Mouse (Mus musculus) monocyte, adult 2 months (primary cell): Measurements from ENCODE around the gene Cngb1.

Source experiments
- DNase-seq, 2 experiments: peaks; one replicate each; pipeline ENCODE4 v3.0.0; 2022; ENCODE audit warnings: low spot score in 2 of 2, low read depth in 1 of 2

Cngb1 gene

DNA sequence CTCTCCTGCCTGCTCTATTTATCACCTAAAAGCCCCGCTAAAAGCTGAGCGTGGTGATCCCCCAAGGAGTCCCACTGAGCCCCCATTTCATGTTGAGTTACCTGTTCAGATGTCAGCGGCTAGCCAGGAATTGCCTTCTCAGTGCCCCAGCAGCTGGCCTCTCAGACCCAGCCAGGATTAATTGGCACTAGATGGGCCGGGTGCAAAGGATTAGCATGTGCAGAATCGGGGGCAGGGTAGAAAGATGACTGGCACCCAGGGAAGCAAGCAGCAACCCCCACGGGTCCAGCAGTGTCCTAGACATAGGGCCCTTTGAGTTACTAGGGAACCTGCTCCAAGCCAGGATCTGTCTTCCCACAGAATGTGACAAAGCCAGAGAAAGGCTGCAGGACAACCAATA lies at the start of gene Cngb1:
TSS of gene Cngb1 (minus strand) at position 155 of the 400 bp plus-strand sequence.
- DNase-seq = no peak

DNA sequence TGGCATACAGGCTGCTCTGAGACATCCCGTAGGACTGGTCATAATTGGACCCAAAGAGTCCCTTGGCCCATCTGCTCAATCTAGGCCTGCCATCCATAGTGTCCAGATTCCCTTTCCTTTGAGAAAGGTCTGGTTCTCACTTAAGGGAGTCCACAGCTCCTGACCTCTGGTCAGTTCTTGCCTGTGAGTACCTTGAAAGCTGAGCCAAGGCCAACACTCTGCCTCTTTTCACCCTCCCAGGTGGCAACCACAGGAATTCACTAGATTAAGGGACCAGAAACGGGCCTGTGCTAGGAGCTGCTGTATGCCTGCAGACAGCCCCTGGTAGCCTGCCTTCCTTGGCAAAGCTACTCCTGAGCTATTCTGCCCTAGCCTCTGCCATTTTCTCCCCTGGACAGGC lies 48.2 kb upstream of the Cngb1 start:
- DNase-seq = no peak

DNA sequence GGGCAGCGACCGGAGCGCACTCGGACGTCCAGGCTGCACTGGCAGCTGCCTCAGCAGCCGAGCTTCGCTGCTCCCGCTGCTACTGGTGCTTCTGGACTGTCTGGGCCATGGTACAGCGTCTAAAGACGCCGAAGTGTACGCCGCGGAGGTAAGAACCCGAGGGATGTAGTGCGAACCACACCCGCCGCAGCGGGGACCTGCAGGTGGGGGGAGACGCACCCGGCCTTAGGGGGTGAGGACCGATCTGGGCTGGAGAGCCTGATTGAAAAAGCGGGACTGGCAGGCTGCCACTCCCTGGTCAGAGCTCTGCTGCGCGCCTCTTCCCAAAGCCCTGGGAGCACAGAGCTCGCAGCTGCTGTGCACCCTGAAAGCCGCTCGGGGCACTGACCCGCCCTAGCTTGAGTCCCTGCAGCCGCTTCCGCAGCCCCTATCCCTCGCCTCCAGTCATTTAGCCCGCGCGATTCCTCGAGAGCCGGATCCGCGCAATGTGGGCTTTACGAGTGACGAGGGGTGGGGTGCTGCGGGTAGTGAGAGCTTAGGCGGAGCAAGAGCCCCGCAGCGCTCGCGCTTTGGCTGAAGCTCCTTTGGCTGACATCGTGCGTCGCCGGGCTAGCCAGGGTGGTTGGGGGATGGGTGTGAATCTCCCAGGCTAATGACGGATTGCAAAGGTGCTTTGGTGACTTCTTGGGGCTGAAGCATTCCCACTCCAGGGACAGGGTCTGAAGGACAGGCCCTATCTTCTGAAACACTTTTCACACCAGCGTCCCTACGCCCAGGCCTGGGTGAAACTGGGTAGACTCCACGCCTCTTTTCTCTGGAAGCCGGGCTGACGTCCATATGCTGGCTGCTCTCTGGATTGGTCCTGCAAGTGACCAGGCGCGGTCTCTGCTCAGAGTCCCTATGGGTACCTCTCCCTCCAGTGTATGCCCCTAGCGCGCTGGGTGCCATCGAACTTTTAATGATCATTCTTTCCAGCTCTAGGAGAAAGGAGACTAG lies 46.8 kb upstream of the Cngb1 start:
- DNase-seq = no peak

DNA sequence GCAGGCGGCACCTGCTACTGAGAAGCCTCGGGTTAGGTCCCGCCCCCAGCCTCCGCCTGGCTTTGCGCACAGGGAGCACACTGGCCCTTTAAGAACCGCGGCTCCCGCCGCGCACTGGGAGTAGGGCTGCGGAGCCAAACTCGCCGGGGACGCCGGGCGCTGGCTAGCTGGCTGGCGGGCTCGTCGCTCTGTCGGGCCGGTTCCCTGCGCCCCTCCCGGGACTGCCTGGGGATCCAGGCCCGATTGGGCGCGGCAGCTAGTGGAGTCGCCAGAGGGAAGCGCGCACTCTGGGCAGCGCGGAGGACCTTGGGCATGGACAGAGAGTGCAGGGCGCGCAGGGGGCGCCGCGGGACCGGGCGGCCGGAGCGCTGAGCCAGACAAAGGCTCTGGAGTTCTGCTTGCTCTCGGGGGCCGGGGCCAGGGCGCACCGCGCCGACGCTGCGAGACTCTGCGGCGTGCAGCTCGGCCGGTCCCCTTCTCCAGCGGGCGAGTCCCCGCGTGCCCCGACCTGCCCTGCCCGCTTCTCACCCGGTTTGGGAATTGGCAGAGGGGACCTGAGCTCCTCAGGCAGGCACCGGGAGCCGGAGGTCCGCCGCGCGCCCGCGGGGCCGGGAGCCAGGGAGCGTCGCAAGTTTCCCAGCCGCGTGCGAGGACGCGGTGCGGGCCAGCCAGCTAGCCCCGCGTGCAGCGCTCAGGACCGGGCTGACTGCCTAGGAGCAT lies 45.9 kb upstream of the Cngb1 start, which contains the start of gene Mmp15:
TSS of gene Mmp15 (plus strand) at position 118 of the 720 bp plus-strand sequence.
- no peak for DNase-seq

DNA sequence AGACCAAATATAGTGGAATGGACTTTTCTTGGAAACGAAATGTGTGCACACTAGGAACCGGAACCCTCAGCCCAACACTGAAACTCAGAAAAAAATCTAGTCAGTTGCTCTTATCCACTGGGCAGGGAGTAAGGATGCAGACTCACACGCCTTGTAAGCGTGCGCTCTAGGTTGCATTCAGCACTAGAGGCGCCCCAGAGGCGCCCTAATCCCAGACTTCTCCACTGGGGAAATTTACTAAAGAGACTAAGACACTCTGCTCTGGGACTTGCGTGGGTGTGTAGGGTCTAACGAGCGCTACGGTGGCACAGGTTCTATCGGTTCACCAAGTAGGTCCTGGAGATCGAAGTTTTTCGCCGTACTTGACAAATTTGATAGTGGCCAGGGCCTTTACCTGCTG lies 45.1 kb upstream of the Cngb1 start:
- no peak for DNase-seq

DNA sequence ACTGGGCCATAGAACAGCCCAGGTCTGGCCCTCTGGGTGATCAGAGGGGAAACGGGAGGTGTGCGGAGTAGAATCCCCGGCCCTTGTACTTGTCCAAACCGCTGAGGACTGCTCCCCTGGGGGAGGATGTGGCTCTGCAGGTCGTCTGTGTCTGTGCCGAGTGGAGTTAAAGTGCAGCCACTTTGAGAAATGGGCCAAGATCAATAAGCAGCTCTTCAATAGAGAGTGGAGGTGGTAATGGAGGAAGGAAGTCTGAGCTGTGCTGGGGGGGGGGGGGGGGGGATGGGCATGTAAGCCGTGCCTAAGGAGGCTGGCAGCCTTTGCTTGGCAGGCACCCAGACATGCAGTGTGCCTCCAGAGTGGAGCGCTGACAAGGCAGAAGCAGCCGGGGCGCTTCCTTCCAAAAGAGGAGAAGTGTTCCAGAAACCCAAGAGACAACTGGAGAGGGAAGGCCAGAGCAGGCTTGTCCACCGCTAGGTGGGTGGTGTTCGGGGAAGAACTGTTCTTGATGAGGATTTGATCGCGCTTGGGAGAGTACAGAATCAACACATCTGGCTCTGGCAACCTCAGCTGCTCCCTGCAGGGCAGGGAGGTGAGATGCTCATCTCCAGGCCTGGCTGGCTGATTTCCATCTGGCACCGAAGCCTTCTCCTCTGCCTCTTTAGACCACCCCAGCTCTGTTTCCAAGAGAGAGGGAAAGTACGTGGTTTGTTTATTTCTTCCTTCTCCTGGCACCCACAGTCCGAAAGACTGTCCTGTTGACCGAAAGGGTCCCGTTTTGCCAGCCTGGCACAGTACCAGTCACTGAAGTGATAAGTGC lies 42.6 kb upstream of the Cngb1 start:
- no peak for DNase-seq

DNA sequence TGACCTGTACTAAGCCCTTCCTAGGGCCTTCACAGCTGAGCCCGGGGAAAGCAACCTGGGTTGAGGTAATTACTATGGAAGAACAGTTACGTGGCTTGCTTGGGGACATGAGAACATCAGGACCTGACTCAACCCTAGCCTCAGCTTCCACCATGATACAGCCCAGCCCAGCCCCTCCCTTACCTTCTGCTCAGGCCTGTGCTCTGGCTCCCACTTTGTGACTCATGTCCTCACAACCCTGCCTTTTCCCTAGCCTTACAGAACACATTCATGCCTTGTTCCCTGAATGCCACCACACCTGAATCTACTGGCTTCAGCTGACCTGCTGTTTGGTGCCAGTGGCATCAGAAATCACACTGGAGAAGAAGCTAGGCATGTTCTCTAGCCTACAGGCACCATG lies 42.0 kb upstream of the Cngb1 start:
- DNase-seq = no peak

DNA sequence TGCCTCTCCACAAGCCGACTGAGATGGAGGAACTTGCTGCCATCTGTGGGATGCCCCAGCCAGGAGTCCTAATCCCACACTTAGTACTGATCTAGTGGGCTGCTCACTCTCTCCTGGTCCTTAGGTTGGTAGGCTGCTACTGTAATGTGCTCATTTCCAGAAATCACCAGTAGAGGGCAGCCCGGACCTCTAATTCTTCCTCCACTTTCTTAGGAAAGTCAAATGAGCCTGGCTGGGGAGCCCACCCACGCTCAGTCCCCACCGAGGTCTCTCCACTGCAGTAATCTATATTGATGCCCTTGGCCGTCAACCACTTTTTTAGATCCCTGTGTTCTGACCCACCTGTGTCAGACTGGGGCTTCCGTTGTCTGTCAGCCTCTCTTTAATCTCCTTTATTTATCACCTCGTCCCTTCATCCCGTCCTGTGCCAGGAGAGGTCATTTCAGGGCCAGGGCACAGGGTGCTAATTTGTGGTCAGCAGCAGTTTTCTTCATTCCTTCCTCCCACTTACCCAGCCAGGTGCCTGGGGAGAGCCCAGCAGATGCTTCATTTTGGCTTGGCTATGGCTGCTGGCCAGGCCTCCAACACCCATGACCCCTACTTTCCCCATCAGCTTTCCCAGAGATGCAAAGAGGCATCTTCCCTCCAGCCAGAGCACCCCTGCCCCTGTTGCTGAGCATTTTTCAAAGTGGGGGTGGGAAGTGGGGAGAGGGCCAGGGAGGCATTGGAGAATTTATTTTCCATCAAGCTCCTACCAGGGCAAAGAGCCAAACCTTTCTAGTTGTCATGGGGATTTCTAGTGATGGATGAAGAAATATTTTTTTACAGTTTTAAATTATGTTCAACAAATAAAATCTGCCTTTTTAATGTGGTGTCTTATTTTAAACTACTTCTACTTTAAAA lies 40.5 kb upstream of the Cngb1 start:
- DNase-seq = no peak

DNA sequence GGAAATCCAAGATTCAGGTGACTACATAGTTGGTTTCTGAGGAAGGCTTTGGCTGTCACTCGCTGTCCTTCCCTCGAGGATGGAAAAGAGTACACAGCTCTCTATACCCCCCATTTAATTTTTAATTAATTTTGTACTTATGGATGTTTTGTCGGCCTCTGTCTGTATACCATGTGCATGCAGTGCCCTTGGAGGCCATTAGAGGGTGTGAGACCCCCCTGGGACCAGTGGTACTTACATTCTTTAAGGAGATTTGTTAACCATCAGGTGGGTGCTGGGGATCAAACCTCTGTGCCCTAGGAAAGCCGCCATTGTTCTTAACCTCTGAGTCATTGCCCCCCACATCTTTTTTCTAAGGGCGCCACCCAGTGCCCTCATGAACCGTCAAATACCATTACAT lies 38.3 kb upstream of the Cngb1 start:
- no peak for DNase-seq

DNA sequence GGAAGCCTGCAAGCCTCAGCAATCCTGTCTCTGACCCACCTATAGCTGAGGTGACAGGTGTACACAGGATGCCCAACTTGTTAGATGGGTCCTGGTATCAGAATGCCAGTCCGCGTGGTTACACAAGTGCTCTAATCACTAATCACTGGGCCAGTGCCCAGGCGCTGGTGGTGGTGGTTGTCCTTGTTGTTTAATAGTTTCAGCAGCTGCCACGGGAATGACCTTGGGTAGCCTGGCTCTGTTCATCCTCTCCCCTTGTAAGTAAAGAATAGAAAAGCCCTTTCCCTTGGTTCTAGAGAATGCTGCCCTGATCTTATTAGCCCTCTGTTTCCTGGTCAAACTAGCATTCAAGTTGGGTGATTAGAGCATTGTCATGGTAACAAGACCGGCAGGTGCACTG lies 35.3 kb upstream of the Cngb1 start:
- DNase-seq = no peak

DNA sequence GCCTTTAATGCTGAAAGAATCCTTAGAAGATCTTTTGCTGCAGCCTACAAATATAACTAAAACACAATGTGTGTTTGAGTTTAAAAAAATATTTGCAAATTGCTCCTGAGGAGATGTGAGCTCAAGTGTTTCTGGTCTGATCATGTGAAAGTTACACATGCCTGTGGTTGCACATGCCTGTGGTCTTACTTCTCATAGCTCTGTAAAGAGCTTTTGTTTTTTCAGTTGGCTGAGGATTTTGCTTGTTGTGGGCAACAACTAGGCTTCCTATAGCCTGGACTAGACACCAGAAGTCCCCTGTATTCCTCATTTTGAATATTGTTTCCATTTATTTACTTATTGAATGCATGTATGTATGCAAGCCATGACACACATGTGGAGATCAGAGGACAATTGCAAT lies 30.0 kb upstream of the Cngb1 start:
- no peak for DNase-seq

DNA sequence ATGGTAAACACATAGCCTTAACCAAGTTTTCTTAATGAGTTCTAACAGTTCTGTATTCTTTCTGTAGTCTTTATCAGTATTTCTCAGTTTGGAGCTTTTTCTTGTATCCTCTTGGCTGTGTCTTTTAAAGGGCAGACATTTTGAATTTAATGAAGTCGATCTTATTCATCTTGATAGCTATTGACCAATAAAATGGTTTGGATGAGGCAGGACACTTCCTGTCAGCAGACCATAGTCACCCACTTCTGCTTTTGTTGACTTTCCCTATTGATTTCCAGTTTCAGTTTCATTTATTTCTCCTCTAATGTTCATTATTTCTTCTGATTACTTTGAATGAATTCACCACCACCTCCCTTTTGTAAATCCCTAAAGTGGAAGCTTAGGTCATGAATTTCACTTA lies 29.3 kb upstream of the Cngb1 start:
- DNase-seq = no peak

DNA sequence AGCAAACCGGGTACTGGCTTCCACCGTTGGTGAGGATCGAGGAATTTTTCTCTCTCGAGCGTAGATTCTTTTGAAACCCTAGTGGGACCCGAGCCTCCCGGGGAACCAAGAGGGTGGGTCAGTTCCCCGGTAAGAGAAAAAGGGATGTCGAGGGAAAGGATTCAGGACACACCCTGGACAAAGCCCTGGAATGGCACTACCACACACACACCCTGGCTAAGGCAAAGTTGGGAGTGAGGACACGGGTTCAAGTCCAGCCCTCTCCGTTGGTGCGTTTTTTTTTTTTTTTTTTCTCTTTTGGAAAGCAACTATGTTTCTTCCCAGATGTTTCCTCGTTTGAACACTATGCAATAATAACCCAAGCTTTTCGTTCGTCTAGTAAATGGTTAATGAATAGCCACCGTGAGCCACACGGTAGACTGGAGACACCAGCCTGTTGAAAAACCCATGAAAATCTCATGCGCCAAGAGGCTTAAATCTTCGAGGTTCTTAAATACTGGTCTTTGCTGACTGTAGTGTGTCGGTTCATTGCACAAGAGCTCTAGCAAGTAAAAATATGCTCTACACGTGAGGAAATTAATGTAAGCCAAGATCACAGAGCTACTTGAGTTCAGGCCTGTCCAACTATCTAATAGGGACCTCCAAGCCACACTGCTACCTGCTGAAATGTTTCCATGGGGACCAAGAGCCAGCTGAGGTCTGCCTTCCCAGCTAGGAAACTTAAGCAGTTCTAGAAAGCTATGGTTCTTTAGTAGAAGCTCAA lies 26.2 kb upstream of the Cngb1 start:
- DNase-seq = no peak

DNA sequence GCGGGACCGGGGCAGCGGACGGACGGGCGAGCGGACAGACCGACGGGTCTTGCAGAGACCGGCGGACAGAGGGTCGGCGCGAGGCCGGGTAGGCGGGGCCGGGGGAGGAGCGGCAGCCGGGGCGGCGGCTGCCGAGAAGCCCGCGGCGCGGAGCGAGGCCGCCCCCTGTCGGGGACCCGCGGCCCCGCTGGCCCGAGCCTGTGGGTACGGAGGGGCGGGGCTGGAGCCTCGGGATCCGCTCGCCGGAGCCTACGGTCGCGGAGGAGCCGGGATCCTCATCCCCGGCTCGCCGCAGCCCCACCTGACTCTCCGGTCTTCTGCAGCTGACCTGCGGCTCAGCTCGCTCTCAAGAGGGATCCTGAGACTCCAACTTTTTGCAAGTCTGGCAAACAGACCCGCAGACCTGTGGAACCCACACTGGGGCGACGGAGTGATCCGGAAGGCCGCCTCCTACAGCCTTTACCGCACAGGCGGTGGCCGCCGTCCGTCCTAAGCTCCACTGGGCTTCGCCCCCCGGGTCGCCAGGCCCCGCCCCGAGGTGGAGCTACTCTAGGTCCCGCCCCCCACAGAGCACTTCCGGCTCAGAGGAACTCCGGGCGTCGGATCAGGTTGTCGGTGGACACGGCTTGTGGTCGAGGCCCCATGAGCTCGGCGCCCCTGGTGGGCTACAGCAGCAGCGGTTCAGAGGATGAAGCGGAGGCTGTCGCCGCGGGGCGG lies 25.5 kb upstream of the Cngb1 start, which contains the start of the genes Zfp319 and Usb1:
TSS of gene Zfp319 (minus strand) at position 231 of the 717 bp plus-strand sequence.
TSS of gene Usb1 (plus strand) at position 565 of the 717 bp plus-strand sequence.
- peak; percentile 79 to 94 for DNase-seq

DNA sequence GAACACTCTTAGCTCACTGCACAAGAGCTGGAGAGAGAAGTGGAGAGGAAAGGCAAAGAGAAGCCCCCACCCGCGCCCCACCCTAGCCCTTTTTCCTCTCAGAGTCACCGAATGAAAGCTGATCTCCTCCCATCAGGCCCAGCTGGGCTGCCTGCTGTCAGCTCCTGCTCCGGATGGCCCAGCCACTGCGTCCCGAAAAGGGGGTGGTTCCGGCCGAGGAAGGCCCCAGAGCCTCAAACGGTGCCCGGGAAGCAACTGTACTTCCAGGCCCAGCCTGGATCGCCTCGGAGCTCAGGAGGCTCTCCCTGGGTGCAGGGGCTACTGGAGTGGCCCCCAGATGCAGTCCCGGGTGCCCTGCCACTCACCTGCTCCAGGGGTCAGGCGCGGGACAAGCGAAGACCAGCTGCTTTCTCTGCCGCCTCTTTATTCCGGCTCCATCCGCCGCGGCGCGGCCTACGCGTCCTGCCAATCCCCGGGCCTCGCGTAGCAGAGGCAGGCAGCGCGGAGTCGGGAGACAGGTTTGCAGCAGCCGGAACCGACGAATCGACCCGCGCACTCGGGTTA lies 24.9 kb upstream of the Cngb1 start:
- DNase-seq = no peak

DNA sequence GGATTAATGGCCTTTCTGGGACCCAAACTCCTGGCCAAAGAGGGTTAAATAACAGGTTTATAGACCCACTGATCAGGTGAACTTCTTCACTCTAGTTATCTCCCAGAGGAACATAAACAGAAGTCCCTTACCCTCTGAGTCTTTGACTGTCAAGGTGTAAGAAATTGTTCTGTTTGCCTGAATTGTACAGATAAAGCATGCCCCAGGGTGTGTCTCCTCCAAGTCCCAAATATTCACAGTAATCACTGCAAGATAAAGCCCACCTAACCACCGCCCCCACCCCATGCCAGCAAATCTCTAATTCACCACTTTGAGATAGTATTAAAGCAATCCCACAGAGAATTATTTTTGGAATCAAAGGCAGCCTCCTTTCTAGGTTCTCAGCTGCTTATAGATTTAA lies 24.0 kb upstream of the Cngb1 start:
- DNase-seq = no peak

DNA sequence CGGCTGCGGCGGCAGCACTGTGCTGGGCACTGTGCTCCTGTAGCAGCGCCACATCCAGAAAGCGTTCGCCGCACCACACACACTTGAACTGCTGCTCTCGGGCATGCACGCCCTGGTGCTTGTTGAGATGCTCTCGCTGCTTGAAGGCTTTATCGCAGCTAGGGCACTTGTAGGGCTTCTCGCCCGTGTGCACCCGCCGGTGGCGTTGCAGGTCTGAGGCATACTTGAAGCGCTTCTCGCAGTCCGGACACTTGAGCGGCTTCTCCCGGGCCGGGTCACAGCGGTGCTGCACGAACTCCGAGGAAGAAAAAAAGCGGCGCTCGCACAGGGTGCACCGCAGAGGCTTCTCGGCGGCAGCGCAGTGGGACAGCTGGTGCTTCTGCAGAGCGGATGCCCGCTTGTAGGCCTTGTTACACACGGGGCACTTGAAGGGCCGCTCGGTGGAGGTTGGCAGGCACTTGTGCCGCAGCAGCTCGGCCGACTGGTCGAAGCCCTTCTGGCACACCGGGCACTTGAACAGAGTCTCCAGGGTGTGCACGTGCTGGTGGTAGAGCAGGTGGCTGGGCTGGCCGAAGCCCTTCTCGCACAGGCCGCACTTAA lies 21.6 kb upstream of the Cngb1 start:
- DNase-seq = no peak

DNA sequence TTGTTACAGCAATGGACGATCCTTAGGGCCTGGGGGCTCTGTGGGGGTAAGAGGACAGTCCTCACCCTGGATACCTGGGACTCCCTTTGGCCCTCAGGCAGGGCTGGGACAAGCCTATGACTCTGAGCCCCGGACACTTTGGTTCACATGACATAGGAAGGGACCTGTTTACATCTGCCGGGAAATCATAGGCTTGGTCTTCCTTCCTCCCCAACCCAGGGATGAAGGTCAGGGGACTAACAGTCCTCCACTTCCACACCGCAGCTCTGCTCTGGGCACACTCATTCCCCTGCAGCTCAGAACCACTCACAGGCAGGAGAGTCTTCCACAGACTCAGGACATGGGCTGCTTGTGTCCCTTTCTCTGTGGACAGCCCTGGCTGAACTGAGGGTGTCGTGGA lies 20.4 kb upstream of the Cngb1 start:
- DNase-seq = no peak
